Mouse (Mus musculus) liver, embryonic 14.5 days (tissue): Measurements from ENCODE around the gene Tuba3a. TPM values are rescaled to one million over a fixed set of nuclear protein-coding genes. Genes with fewer than 3 reads are reported as not detected.
"Not testable (repeated sequence)": the region's sequence is repeated elsewhere in the genome, so short reads cannot be mapped to it uniquely, and the experiment has no call there.

Experiments used
- ATAC-seq: fragments of 200-750 bp; cut with Nextera tagmentation; 2 replicates; pipeline ENCODE4 v1.8.0; 2017; ENCODE audit warnings: moderate number of reproducible peaks, mild to moderate bottlenecking, moderate library complexity; ENCODE audit not compliant: insufficient read depth
- DNase-seq, 3 experiments: peaks; one replicate each; pipeline ENCODE4 v3.0.0-alpha.2; 2012 to 2013; ENCODE audit warnings: low read depth in 3 of 3, low spot score in 3 of 3
- H3K27ac ChIP-seq: fragments of 300-500 bp; sonication (generic); 2 replicates; pipeline ENCODE4 v1.5.1; 2014; ENCODE audit warnings: moderate library complexity, mild to moderate bottlenecking, control low read depth, inconsistent platforms
- H3K27me3 ChIP-seq: fragments of 300-500 bp; sonication (generic); 2 replicates; pipeline ENCODE4 v1.6.1; 2014; ENCODE audit warnings: mild to moderate bottlenecking, low read length, moderate library complexity; ENCODE audit not compliant: control insufficient read depth, insufficient read depth
- H3K36me3 ChIP-seq: fragments of 300-500 bp; sonication (generic); replicated peaks from 2 replicates; pipeline ENCODE4 v1.6.1; 2014; ENCODE audit warnings: low read depth; ENCODE audit not compliant: control insufficient read depth, insufficient read depth
- H3K4me1 ChIP-seq, 2 experiments: fragments of 200-500 bp in 1 of 2; fragments of 300-500 bp in 1 of 2; sonication (generic) in 1 of 2; replicated peaks; 2 replicates each; pipeline ENCODE4 v1.6.1; 2012 to 2014; ENCODE audit warnings: antibody characterized with exemption in 1 of 2, inconsistent platforms in 1 of 2, low read length in 1 of 2; ENCODE audit not compliant: control insufficient read depth in 2 of 2, insufficient read depth in 2 of 2
- H3K4me2 ChIP-seq: fragments of 300-500 bp; sonication (generic); 2 replicates; pipeline ENCODE4 v1.6.1; 2014; ENCODE audit warnings: low read depth, mild to moderate bottlenecking, control low read depth, moderate library complexity
- H3K4me3 ChIP-seq, 2 experiments: fragments of 200-500 bp in 1 of 2; fragments of 300-500 bp in 1 of 2; sonication (generic) in 1 of 2; 2 replicates each; pipeline ENCODE4 v1.5.1; 2012 to 2014; ENCODE audit warnings: low read depth in 2 of 2, low read length in 2 of 2, mild to moderate bottlenecking in 2 of 2, control low read depth in 1 of 2, inconsistent platforms in 1 of 2, moderate library complexity in 1 of 2; ENCODE audit not compliant: insufficient read depth in 1 of 2
- H3K9ac ChIP-seq: fragments of 300-500 bp; sonication (generic); replicated peaks from 2 replicates; pipeline ENCODE4 v1.6.1; 2014; ENCODE audit warnings: mild to moderate bottlenecking, control low read depth, moderate library complexity
- H3K9me3 ChIP-seq: fragments of 300-500 bp; sonication (generic); 2 replicates; pipeline ENCODE4 v1.6.1; 2016; ENCODE audit warnings: low read length, mixed read lengths; ENCODE audit not compliant: control insufficient read depth
- CTCF ChIP-seq: IDR thresholded peaks from 2 replicates; pipeline ENCODE4 v1.5.1; 2016; ENCODE audit warnings: antibody characterized with exemption, low read depth, control low read depth
- EP300 ChIP-seq: IDR thresholded peaks from 2 replicates; pipeline ENCODE4 v1.6.1; 2016; ENCODE audit warnings: antibody characterized with exemption, low read depth
- WGBS: fragments of 180-500 bp; shearing (Covaris S2); extraction: QIAGEN DNeasy Blood & Tissue Kit; methylation state at CpG from one replicate; pipeline ENCODE4 v1.1.7; 2014; ENCODE audit not compliant: insufficient replicate concordance; 5-methylcytosine and 5-hydroxymethylcytosine counted together
- polyA plus RNA-seq, 2 experiments: library from polyadenylated mRNA; depleted of rRNA in 1 of 2; stranded (reverse) in 1 of 2; unstranded in 1 of 2; fragments of >200 nt; fragmentation: Nextera tagmentation in 1 of 2; extraction: Ambion mirVana in 1 of 2; gene quantifications; 2 replicates each; pipeline versions ENCODE4 v1.2.1 to v1.2.3; 2012 to 2014

Gene Tuba3a
- polyA plus RNA-seq, 2 experiments, result not detected

DNA sequence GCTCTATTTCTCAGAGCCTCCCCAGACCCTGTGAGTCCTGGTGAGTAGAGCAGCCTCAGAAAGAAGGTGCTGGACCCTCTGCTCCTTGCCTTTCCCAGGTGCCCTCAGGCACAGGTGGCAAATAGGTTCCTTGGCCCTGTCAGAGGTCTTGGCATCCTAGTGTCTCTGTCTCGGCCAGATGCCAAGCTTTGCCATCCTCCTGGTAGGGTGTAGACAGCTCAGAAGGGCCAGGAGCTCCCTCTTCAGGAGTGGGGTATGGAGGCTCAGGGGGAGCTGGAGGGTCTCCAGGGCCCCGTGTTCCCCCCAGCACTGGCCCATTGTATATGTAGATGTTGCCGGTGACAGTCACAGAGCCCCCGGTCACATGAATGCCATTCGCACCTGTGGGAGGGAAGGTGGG is 21.2 kb upstream of the Tuba3a start:
- ATAC-seq, result no peak
- WGBS, result 76% methylated on average over 5 of the region's 5 CpGs
- DNase-seq, result no peak
- TF ChIP-seq CTCF, result no peak
- TF ChIP-seq EP300, result no peak
- no peaks in the 10 kb centered on the region for H3K27me3 ChIP-seq
- no peak overlapping the region for H3K4me3 ChIP-seq
- no peak overlapping the region for H3K4me2 ChIP-seq
- no peak overlapping the region for H3K27ac ChIP-seq
- H3K36me3 ChIP-seq, result no peaks in the 10 kb centered on the region; the same call in 1 of the 2 replicates
- no peaks in the 10 kb centered on the region for H3K4me1 ChIP-seq
- H3K9me3 ChIP-seq, result no peaks in the 10 kb centered on the region
- no peak overlapping the region for H3K9ac ChIP-seq

DNA sequence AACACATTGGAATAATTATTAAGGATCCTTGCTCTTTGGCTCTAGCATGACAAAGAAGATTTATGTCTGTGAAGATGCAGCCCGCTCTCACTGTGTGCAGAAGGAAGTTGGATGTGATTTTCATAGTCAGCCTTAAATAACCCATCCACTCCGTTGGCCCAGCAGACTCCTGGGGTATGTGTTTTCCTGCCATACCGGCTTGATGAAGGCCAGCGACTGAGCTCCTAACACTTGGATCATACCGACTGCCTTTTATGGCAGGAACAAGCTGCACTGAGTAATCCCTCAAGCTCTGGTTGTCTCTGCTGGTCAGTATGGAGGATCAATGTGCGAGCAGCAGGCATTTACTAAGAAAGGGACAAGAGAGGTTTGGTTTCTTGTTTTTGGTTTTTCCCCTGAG is 19.6 kb upstream of the Tuba3a start:
- Histone ChIP-seq H3K27me3 (no peaks in the 10 kb centered on the region), H3K9me3 (no peaks in the 10 kb centered on the region), H3K4me2 (no peak overlapping the region), H3K27ac (no peak overlapping the region), H3K4me1 (no peaks in the 10 kb centered on the region), H3K36me3 (no peaks in the 10 kb centered on the region), H3K9ac (no peak overlapping the region), H3K4me3 (no peak overlapping the region)
- 68% methylated on average over 6 of the region's 6 CpGs for WGBS
- DNase-seq (no peak), ATAC-seq (no peak)
- TF ChIP-seq CTCF (no peak), EP300 (no peak)

DNA sequence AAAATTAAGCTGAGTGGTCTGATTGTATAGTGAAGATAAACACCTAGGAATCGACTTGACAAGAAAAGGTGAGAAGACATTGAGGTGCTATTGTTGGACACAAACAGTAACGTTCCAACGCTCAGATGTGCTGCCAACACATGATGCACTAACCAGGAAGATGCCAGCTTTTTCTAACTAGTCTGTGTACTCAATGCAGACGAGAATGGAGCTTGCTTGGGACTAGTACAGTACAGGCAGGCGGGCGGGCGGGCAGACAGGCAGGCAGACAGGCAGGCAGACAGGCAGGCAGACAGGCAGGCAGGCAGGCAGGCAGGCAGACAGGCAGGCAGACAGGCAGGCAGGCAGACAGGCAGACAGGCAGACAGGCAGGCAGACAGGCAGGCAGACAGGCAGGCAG is 18.6 kb upstream of the Tuba3a start:
- DNase-seq, ATAC-seq, H3K36me3 ChIP-seq, H3K27ac ChIP-seq, H3K27me3 ChIP-seq, H3K4me3 ChIP-seq, H3K4me2 ChIP-seq, H3K9ac ChIP-seq, H3K4me1 ChIP-seq, H3K9me3 ChIP-seq: not testable (repeated sequence)
- WGBS, result 61% methylated on average over 7 of the region's 7 CpGs

DNA sequence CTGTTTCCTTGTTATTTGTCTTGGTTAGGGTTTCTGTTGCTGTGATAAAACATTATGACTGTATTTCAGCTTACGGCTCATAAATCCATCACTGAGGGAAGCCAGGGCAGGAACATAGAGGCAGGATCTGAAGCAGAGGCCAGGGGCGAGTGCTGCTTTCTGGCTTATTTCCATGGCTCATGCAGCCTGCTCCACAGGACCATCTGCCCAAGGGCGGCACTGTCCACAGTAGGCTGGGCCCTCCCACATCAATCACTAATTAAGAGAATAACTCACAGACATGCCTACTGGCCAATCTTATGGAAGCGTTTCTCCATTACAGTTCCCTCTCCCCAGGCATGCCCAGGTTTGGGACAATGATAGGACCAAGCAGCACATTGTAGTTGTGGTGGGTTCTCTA is 17.4 kb upstream of the Tuba3a start:
- ATAC-seq (no peak), DNase-seq (no peak)
- H3K4me3 ChIP-seq, result no peak overlapping the region
- H3K27ac ChIP-seq, result no peak overlapping the region
- no peak overlapping the region for H3K4me2 ChIP-seq
- H3K9me3 ChIP-seq, result no peaks in the 10 kb centered on the region
- H3K9ac ChIP-seq, result no peak overlapping the region
- H3K4me1 ChIP-seq, result no peaks in the 10 kb centered on the region
- WGBS, result 70% methylated on average over 4 of the region's 4 CpGs
- no peaks in the 10 kb centered on the region for H3K36me3 ChIP-seq
- H3K27me3 ChIP-seq, result no peaks in the 10 kb centered on the region
- TF ChIP-seq CTCF, result no peak
- no peak for TF ChIP-seq EP300

DNA sequence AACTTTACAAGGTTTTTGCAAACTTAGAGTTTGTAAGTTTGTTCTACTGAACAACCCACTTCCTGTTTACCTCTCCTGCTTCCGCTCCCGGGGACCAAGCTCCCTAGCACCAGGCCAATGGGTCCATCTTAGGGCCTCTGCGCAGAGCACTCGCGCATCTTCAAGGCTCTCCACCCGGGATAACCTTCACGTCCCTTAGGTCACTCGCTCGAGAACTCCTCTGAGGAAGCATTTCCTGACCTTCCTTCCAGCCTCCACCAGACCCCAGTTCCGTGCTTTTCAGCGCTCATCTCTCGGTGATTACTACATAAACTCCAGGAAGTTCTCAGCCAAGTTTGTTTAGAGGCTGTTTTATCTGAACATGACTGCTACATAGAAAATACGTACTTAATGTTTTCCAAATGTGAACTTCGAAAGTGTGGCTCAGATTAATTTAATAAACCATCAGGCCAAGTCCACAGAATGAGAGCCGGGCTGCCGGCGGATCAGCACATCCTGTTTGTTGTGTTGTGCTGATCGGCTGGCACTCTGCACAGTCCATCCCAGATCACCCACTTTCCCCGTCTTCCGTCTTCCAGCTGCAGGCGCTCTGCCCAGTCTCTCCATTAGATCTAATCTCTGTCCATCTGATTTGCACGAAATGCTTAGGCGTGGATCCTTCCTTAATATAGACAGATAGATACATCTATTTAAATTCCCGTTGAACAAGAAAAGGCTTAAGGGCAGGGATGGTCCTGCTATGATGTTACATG is 16.6 kb upstream of the Tuba3a start:
- Histone ChIP-seq H3K36me3 (no peaks in the 10 kb centered on the region), H3K27ac (no peak overlapping the region), H3K9me3 (no peaks in the 10 kb centered on the region), H3K27me3 (no peaks in the 10 kb centered on the region), H3K4me2 (no peak overlapping the region), H3K4me1 (no peaks in the 10 kb centered on the region), H3K4me3 (no peak overlapping the region), H3K9ac (no peak overlapping the region)
- ATAC-seq (no peak), DNase-seq (no peak)
- 66% methylated on average over 24 of the region's 24 CpGs for WGBS
- TF ChIP-seq EP300, result no peak
- no peak for TF ChIP-seq CTCF
